Mouse (Mus musculus): ENCODE data around the gene Gm11596. TPM values are rescaled to one million over a fixed set of nuclear protein-coding genes. Genes with fewer than 3 reads are reported as not detected.
A peak's percentile ranks its signal among the peaks of the same experiment; 100 is the strongest.
"Not testable (repeated sequence)": the region's sequence is repeated elsewhere in the genome, so short reads cannot be mapped to it uniquely, and the experiment has no call there.

Gm11596 gene
- polyA plus RNA-seq, 1 experiment = not detected

- H3K36me3 ChIP-seq (ENCODE audit: control insufficient read depth, insufficient read depth) = no peaks in the 10 kb centered on the region
Measured at GRCm38 (mm10) chr11:99780604-99781003, 12.7 kb downstream of the Gm11596 start, which contains the start of gene Krtap4-8. TSS of gene Krtap4-8 (minus strand) at chr11:99780704.

GRCm38 (mm10) chr11:99778401-99778800, 14.9 kb downstream of the Gm11596 start:
- Histone ChIP-seq H3K79me2 (ENCODE audit: control insufficient read depth, insufficient read depth) (no peaks in the 10 kb centered on the region), H3K79me3 (ENCODE audit: low read depth) (no peaks in the 10 kb centered on the region), H3K36me3 (ENCODE audit: control insufficient read depth, insufficient read depth) (no peaks in the 10 kb centered on the region), H3K27me3 (ENCODE audit: control insufficient read depth, insufficient read depth, insufficient read length) (no peaks in the 10 kb centered on the region), H3K4me3 (ENCODE audit: insufficient read depth, poor library complexity, severe bottlenecking) (no peak overlapping the region), H3ac (ENCODE audit: control insufficient read depth, insufficient read length, low read depth) (no peak overlapping the region)
- no peak for TF ChIP-seq USF1 (IDR thresholded peaks at IDR 0.05; ENCODE audit: low read depth)
- TF ChIP-seq CEBPB (IDR thresholded peaks at IDR 0.05; ENCODE audit: low read depth) = no peak
- no peak for TF ChIP-seq MAX (IDR thresholded peaks at IDR 0.05)
- no peak for TF ChIP-seq MYOG (IDR thresholded peaks at IDR 0.05; ENCODE audit: control insufficient read depth, extremely low read depth, insufficient read length)
- TF ChIP-seq MYOD1 (IDR thresholded peaks at IDR 0.05; ENCODE audit: control insufficient read depth, insufficient read length, low read depth) = no peak
- TF ChIP-seq FOSL1 (IDR thresholded peaks at IDR 0.05; ENCODE audit: insufficient read depth, low read length, poor library complexity, severe bottlenecking) = no peak
- TF ChIP-seq CTCF (IDR thresholded peaks at IDR 0.05; ENCODE audit: control insufficient read depth, insufficient read depth, insufficient read length) = no peak

More at GRCm38 (mm10) chr11:99780604-99781003, 12.7 kb downstream of the Gm11596 start, which contains the start of gene Krtap4-8:
- Histone ChIP-seq H3K4me3 (ENCODE audit: insufficient read depth, poor library complexity, severe bottlenecking) (no peak within 1 kb of the TSS), H3K79me3 (ENCODE audit: low read depth) (no peaks in the 10 kb centered on the region), H3K27me3 (ENCODE audit: control insufficient read depth, insufficient read depth, insufficient read length) (no peaks in the 10 kb centered on the region), H3K79me2 (ENCODE audit: control insufficient read depth, insufficient read depth) (no peaks in the 10 kb centered on the region), H3ac (ENCODE audit: control insufficient read depth, insufficient read length, low read depth) (no peak within 1 kb of the TSS)
- TF ChIP-seq USF1 (IDR thresholded peaks at IDR 0.05; ENCODE audit: low read depth) (no peak), MYOG (IDR thresholded peaks at IDR 0.05; ENCODE audit: control insufficient read depth, extremely low read depth, insufficient read length) (no peak), CEBPB (IDR thresholded peaks at IDR 0.05; ENCODE audit: low read depth) (no peak), FOSL1 (IDR thresholded peaks at IDR 0.05; ENCODE audit: insufficient read depth, low read length, poor library complexity, severe bottlenecking) (no peak), MYOD1 (IDR thresholded peaks at IDR 0.05; ENCODE audit: control insufficient read depth, insufficient read length, low read depth) (no peak), CTCF (IDR thresholded peaks at IDR 0.05; ENCODE audit: control insufficient read depth, insufficient read depth, insufficient read length) (no peak), MAX (IDR thresholded peaks at IDR 0.05) (no peak)

- H3K27me3 ChIP-seq (ENCODE audit: control insufficient read depth, insufficient read depth, insufficient read length); H3K79me2 ChIP-seq (ENCODE audit: control insufficient read depth, insufficient read depth); H3K79me3 ChIP-seq (ENCODE audit: low read depth); H3K36me3 ChIP-seq (ENCODE audit: control insufficient read depth, insufficient read depth); H3K4me3 ChIP-seq (ENCODE audit: insufficient read depth, poor library complexity, severe bottlenecking); H3ac ChIP-seq (ENCODE audit: control insufficient read depth, insufficient read length, low read depth): not testable (repeated sequence)
Measured at GRCm38 (mm10) chr11:99772813-99773212, 20.5 kb downstream of the Gm11596 start, which contains the start of gene Gm11595. TSS of gene Gm11595 (minus strand) at chr11:99772913.

GRCm38 (mm10) chr11:99768410-99768809, 24.9 kb downstream of the Gm11596 start:
- TF ChIP-seq MYOD1 (IDR thresholded peaks at IDR 0.05; ENCODE audit: control insufficient read depth, insufficient read length, low read depth) (no peak), USF1 (IDR thresholded peaks at IDR 0.05; ENCODE audit: low read depth) (peak; percentile 27), FOSL1 (IDR thresholded peaks at IDR 0.05; ENCODE audit: insufficient read depth, low read length, poor library complexity, severe bottlenecking) (peak; percentile 58), CTCF (IDR thresholded peaks at IDR 0.05; ENCODE audit: control insufficient read depth, insufficient read depth, insufficient read length) (no peak)
- no peak overlapping the region for H3ac ChIP-seq (ENCODE audit: control insufficient read depth, insufficient read length, low read depth)
- no peak overlapping the region for H3K4me3 ChIP-seq (ENCODE audit: insufficient read depth, poor library complexity, severe bottlenecking)
- no peaks in the 10 kb centered on the region for H3K36me3 ChIP-seq (ENCODE audit: control insufficient read depth, insufficient read depth)
- no peaks in the 10 kb centered on the region for H3K79me3 ChIP-seq (ENCODE audit: low read depth)
- H3K79me2 ChIP-seq (ENCODE audit: control insufficient read depth, insufficient read depth) = no peaks in the 10 kb centered on the region
- H3K27me3 ChIP-seq (ENCODE audit: control insufficient read depth, insufficient read depth, insufficient read length) = peaks cover 5% of the 10 kb centered on the region

- no peaks in the 10 kb centered on the region for H3K36me3 ChIP-seq (ENCODE audit: control insufficient read depth, insufficient read depth)
- no peaks in the 10 kb centered on the region for H3K79me3 ChIP-seq (ENCODE audit: low read depth)
- TF ChIP-seq MAX (IDR thresholded peaks at IDR 0.05) = no peak
- TF ChIP-seq CEBPB (IDR thresholded peaks at IDR 0.05; ENCODE audit: low read depth) = no peak
- no peak overlapping the region for H3K4me3 ChIP-seq (ENCODE audit: insufficient read depth, poor library complexity, severe bottlenecking)
- no peak overlapping the region for H3ac ChIP-seq (ENCODE audit: control insufficient read depth, insufficient read length, low read depth)
- no peaks in the 10 kb centered on the region for H3K79me2 ChIP-seq (ENCODE audit: control insufficient read depth, insufficient read depth)
- peaks cover 3% of the 10 kb centered on the region for H3K27me3 ChIP-seq (ENCODE audit: control insufficient read depth, insufficient read depth, insufficient read length)
Measured at GRCm38 (mm10) chr11:99758877-99759276, 34.4 kb downstream of the Gm11596 start.

GRCm38 (mm10) chr11:99743985-99744384, 49.3 kb downstream of the Gm11596 start:
- TF ChIP-seq MYOG (IDR thresholded peaks at IDR 0.05; ENCODE audit: control insufficient read depth, extremely low read depth, insufficient read length) = no peak
- no peak for TF ChIP-seq MYOD1 (IDR thresholded peaks at IDR 0.05; ENCODE audit: control insufficient read depth, insufficient read length, low read depth)
- TF ChIP-seq FOSL1 (IDR thresholded peaks at IDR 0.05; ENCODE audit: insufficient read depth, low read length, poor library complexity, severe bottlenecking) = no peak
- no peak for TF ChIP-seq USF1 (IDR thresholded peaks at IDR 0.05; ENCODE audit: low read depth)
- TF ChIP-seq CTCF (IDR thresholded peaks at IDR 0.05; ENCODE audit: control insufficient read depth, insufficient read depth, insufficient read length) = no peak
- no peak for TF ChIP-seq MAX (IDR thresholded peaks at IDR 0.05)
- TF ChIP-seq CEBPB (IDR thresholded peaks at IDR 0.05; ENCODE audit: low read depth) = no peak
- Histone ChIP-seq H3K79me3 (ENCODE audit: low read depth) (no peaks in the 10 kb centered on the region), H3K27me3 (ENCODE audit: control insufficient read depth, insufficient read depth, insufficient read length) (peaks cover 10% of the 10 kb centered on the region), H3K4me3 (ENCODE audit: insufficient read depth, poor library complexity, severe bottlenecking) (no peak overlapping the region), H3K79me2 (ENCODE audit: control insufficient read depth, insufficient read depth) (no peaks in the 10 kb centered on the region), H3ac (ENCODE audit: control insufficient read depth, insufficient read length, low read depth) (no peak overlapping the region), H3K36me3 (ENCODE audit: control insufficient read depth, insufficient read depth) (no peaks in the 10 kb centered on the region)

Other genes starting within 250 kb of the Gm11596 start
- gene Krtap3-3, start 242.6 kb downstream of the Gm11596 start, polyA plus RNA-seq (2012; fragmentation: generic; extraction: Trizol) = not detected
- gene Krtap3-2, start 236.6 kb downstream of the Gm11596 start, polyA plus RNA-seq (2012; fragmentation: generic; extraction: Trizol) = not detected
- gene Gm11939, start 234.0 kb downstream of the Gm11596 start, polyA plus RNA-seq (2012; fragmentation: generic; extraction: Trizol) = not detected
- gene Krtap3-1, start 226.8 kb downstream of the Gm11596 start, polyA plus RNA-seq (2012; fragmentation: generic; extraction: Trizol) = not detected
- 0.04 TPM for gene Krtap1-5, start 212.5 kb downstream of the Gm11596 start, polyA plus RNA-seq (2012; fragmentation: generic; extraction: Trizol)
- not detected for gene Krtap1-4, start 209.8 kb downstream of the Gm11596 start, polyA plus RNA-seq (2012; fragmentation: generic; extraction: Trizol)
- gene Krtap1-3, start 202.1 kb downstream of the Gm11596 start, polyA plus RNA-seq (2012; fragmentation: generic; extraction: Trizol) = not detected
- gene Krtap9-3, start 195.4 kb downstream of the Gm11596 start, polyA plus RNA-seq (2012; fragmentation: generic; extraction: Trizol) = not detected
- gene Gm11938, start 190.2 kb downstream of the Gm11596 start, polyA plus RNA-seq (2012; fragmentation: generic; extraction: Trizol) = not detected
- gene Gm11937, start 183.3 kb downstream of the Gm11596 start, polyA plus RNA-seq (2012; fragmentation: generic; extraction: Trizol) = not detected
- gene Krtap2-4, start 178.6 kb downstream of the Gm11596 start, polyA plus RNA-seq (2012; fragmentation: generic; extraction: Trizol) = not detected
- not detected for gene Gm11562, start 173.0 kb downstream of the Gm11596 start, polyA plus RNA-seq (2012; fragmentation: generic; extraction: Trizol)
- gene Krtap4-1, start 165.2 kb downstream of the Gm11596 start, polyA plus RNA-seq (2012; fragmentation: generic; extraction: Trizol) = not detected
- not detected for gene Krtap4-2, start 158.4 kb downstream of the Gm11596 start, polyA plus RNA-seq (2012; fragmentation: generic; extraction: Trizol)
- gene Krtap4-7, start 149.4 kb downstream of the Gm11596 start, polyA plus RNA-seq (2012; fragmentation: generic; extraction: Trizol) = not detected
- not detected for gene Gm11555, start 143.2 kb downstream of the Gm11596 start, polyA plus RNA-seq (2012; fragmentation: generic; extraction: Trizol)
- not detected for gene Gm11563, start 134.5 kb downstream of the Gm11596 start, polyA plus RNA-seq (2012; fragmentation: generic; extraction: Trizol)
- not detected for gene Krtap4-6, start 127.5 kb downstream of the Gm11596 start, polyA plus RNA-seq (2012; fragmentation: generic; extraction: Trizol)
- gene Gm14190, start 102.7 kb downstream of the Gm11596 start, polyA plus RNA-seq (2012; fragmentation: generic; extraction: Trizol) = not detected
- not detected for gene Gm14180, start 59.2 kb downstream of the Gm11596 start, polyA plus RNA-seq (2012; fragmentation: generic; extraction: Trizol)
- not detected for gene Gm11595, start 20.6 kb downstream of the Gm11596 start, polyA plus RNA-seq (2012; fragmentation: generic; extraction: Trizol)
- not detected for gene Krtap4-8, start 12.8 kb downstream of the Gm11596 start, polyA plus RNA-seq (2012; fragmentation: generic; extraction: Trizol)
- not detected for gene Krtap4-9, start 8.3 kb downstream of the Gm11596 start, polyA plus RNA-seq (2012; fragmentation: generic; extraction: Trizol)
- gene Gm11569, start 5.5 kb upstream of the Gm11596 start, polyA plus RNA-seq (2012; fragmentation: generic; extraction: Trizol) = not detected
- not detected for gene Gm11554, start 11.0 kb upstream of the Gm11596 start, polyA plus RNA-seq (2012; fragmentation: generic; extraction: Trizol)
- gene Krtap4-13, start 16.4 kb upstream of the Gm11596 start, polyA plus RNA-seq (2012; fragmentation: generic; extraction: Trizol) = not detected
- not detected for gene Gm11564, start 22.2 kb upstream of the Gm11596 start, polyA plus RNA-seq (2012; fragmentation: generic; extraction: Trizol)
- gene 2300003K06Rik, start 44.6 kb upstream of the Gm11596 start, polyA plus RNA-seq (2012; fragmentation: generic; extraction: Trizol) = not detected
- not detected for gene Krtap4-16, start 58.1 kb upstream of the Gm11596 start, polyA plus RNA-seq (2012; fragmentation: generic; extraction: Trizol)
- gene Gm11568, start 64.5 kb upstream of the Gm11596 start, polyA plus RNA-seq (2012; fragmentation: generic; extraction: Trizol) = not detected
- not detected for gene Gm11559, start 71.0 kb upstream of the Gm11596 start, polyA plus RNA-seq (2012; fragmentation: generic; extraction: Trizol)
- not detected for gene Krtap9-1, start 79.9 kb upstream of the Gm11596 start, polyA plus RNA-seq (2012; fragmentation: generic; extraction: Trizol)
- not detected for gene Gm11567, start 85.7 kb upstream of the Gm11596 start, polyA plus RNA-seq (2012; fragmentation: generic; extraction: Trizol)
- gene Krtap31-1, start 114.5 kb upstream of the Gm11596 start, polyA plus RNA-seq (2012; fragmentation: generic; extraction: Trizol) = not detected
- not detected for gene Gm11565, start 121.3 kb upstream of the Gm11596 start, polyA plus RNA-seq (2012; fragmentation: generic; extraction: Trizol)
- not detected for gene Krtap31-2, start 142.8 kb upstream of the Gm11596 start, polyA plus RNA-seq (2012; fragmentation: generic; extraction: Trizol)
- not detected for gene Krtap9-5, start 155.0 kb upstream of the Gm11596 start, polyA plus RNA-seq (2012; fragmentation: generic; extraction: Trizol)
- gene Krtap29-1, start 185.6 kb upstream of the Gm11596 start, polyA plus RNA-seq (2012; fragmentation: generic; extraction: Trizol) = not detected
- gene Krtap16-1, start 193.1 kb upstream of the Gm11596 start, polyA plus RNA-seq (2012; fragmentation: generic; extraction: Trizol) = not detected
- not detected for gene Krtap17-1, start 200.5 kb upstream of the Gm11596 start, polyA plus RNA-seq (2012; fragmentation: generic; extraction: Trizol)
- gene Krt33a, start 222.7 kb upstream of the Gm11596 start, polyA plus RNA-seq (2012; fragmentation: generic; extraction: Trizol) = 0.02 TPM
- not detected for gene Krt33b, start 236.4 kb upstream of the Gm11596 start, polyA plus RNA-seq (2012; fragmentation: generic; extraction: Trizol)
- gene Krt34, start 248.1 kb upstream of the Gm11596 start, polyA plus RNA-seq (2012; fragmentation: generic; extraction: Trizol) = not detected